Mouse (Mus musculus) layer of hippocampus, adult 9-11 months (tissue): ENCODE data around the gene Fbxw25.
"Not testable (repeated sequence)": the region's sequence is repeated elsewhere in the genome, so short reads cannot be mapped to it uniquely, and the experiment has no call there.

Source experiments
- DNase-seq: peaks from one replicate; pipeline ENCODE4 v3.0.0; 2022

Fbxw25 gene

GRCm38 (mm10) chr9:109664552-109664951 is at the start of gene Fbxw25:
Gene Fbxw25, minus strand, starts transcription at chr9:109664652.
- DNase-seq = not testable (repeated sequence)

DNA sequence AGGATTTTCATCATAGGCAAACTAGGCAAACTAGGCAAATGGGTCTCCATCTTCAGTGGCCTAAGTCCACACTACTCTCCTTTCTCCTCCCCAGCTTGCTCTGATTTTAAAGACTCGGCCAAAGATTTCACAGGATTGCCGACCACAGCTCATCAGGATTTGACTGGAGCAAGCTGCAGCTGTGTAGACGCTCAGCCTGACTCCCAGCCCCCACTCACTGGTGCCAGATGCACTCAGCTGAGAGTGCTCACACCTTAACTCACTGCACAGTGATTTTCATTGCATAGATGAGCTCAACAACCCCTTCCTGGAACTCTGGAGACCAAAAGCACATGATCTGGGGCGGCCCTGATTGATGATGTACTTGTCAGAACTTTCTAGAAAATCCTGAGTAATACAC is 38.1 kb upstream of the Fbxw25 start, which contains the start of gene Fbxw18:
Gene Fbxw18 (minus strand): TSS at position 101 of the 400 bp plus-strand sequence.
- DNase-seq = not testable (repeated sequence)

DNA sequence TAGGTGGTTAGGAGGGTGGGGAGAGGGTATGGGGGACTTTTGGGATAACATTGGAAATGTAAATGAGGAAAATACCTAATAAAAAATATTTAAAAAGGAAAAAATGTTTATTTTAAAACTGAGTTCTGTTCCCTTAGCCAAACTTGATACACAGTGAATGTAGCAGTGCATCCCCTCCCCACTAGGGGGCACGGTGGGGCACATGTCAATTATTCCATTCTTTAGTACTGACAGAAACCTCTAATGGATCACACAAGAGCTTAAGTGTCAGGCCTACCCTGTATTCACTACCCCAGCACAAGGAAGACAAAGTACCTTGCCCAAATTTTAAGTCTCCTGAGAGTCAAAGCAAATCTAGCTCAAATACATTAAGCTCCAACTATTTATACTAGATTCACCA is 20.8 kb upstream of the Fbxw25 start:
- DNase-seq = peak; percentile 3

DNA sequence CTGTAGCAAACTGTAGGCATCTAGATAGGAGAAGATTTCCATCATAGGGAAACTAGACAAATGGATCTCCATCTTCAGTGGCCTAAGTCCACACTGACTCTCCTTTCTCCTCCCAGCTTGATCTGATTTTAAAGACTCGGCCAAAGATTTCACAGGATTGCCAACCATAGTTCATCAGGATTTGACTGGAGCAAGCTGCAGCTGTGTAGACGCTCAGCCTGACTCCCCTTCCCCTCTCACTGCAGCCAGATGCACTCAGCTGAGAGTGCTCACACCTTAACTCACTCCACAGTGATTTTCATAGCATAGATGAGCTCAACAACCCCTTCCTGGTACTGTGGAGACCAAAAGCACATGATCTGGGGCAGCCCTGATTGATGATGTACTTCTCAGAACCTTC is 38.5 kb downstream of the Fbxw25 start, which contains the start of gene Fbxw24:
Gene Fbxw24 (minus strand): TSS at position 101 of the 400 bp plus-strand sequence.
- not testable (repeated sequence) for DNase-seq

GRCm38 (mm10) chr9:109606837-109607236 is 57.6 kb downstream of the Fbxw25 start:
- peak; percentile 15 for DNase-seq

DNA sequence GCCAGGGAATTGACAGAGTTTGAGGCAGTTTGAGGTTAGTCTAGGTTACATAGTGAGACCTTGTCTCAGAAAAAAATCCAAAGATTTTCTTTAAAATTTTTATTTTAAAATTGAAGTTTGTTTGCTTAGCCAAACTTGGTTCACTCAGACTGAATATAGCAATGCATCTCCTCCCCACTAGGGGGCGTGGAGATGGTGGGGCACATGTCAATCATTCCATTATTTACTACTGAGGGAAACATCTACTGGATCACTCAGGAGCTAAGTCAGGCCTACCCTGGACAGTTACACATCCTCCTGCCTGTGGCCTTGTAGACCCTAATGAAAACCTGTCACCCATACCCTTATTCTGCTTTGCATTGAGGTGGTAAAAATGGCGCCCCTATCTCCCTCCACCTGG is 62.3 kb downstream of the Fbxw25 start:
- not testable (repeated sequence) for DNase-seq

DNA sequence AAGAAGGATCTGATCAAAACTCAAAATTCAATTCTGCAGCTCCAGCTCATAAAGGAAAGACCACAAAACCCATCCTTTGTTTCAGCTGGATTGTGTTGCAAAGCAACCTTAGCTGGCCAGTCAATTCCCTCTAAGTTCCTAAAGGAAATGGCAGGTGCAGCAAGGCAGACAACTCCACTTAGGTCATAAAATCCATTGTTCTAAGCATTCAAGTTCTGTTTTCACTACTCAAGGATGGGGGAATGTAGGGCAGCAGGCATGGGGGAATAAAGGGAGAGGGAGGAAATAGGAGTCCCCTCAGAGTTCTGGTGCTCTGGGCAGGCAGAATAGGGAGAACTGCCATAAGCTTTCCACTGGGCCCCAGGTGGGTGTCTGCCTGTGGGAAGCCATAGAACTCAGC is 67.2 kb downstream of the Fbxw25 start:
- no peak for DNase-seq
